Mouse (Mus musculus) inflammation-experienced regulatory T-cells, adult 6 months (primary cell): ENCODE data around the gene Pzp. TPM values are rescaled to one million over a fixed set of nuclear protein-coding genes. Genes with fewer than 3 reads are reported as not detected.

Experiments
- ATAC-seq: one replicate; pipeline ENCODE4 v1.8.0; 2017
- polyA plus RNA-seq, 3 experiments: library from polyadenylated mRNA; unstranded; fragments of 100-300 nt; shearing (Covaris generic); gene quantifications; one replicate each; pipeline ENCODE4 v1.2.1; 2017

Pzp gene
- polyA plus RNA-seq, 3 experiments from 2014 or later, result not detected

- no peak for ATAC-seq
Observed at GRCm38 (mm10) chr6:128436356-128437005, 90.0 kb downstream of the Pzp start.

GRCm38 (mm10) chr6:128435474-128435873 is 91.0 kb downstream of the Pzp start:
- ATAC-seq, result no peak

Other genes with a start within 250 kb of the Pzp start
- not detected for gene Tead4, start 225.9 kb downstream of the Pzp start, polyA plus RNA-seq
- gene Tulp3, start 170.9 kb downstream of the Pzp start, polyA plus RNA-seq, result 1 to 10 TPM in 1 of 3 experiments, under 1 TPM in 2; 0.92 to 1.3 (median 0.98) TPM
- gene Rhno1, start 163.8 kb downstream of the Pzp start, polyA plus RNA-seq, result 10 to 100 TPM; 62.0 to 75.7 (median 67.7) TPM
- gene Foxm1, start 163.8 kb downstream of the Pzp start, polyA plus RNA-seq, result 1 to 10 TPM; 2.0 to 9.6 (median 2.7) TPM
- under 1 TPM in 1 of 3 experiments, not detected in 2; 0.30 TPM for gene Tex52, start 151.3 kb downstream of the Pzp start, polyA plus RNA-seq
- gene Gm44596, start 151.2 kb downstream of the Pzp start, polyA plus RNA-seq, result not detected
- gene Nrip2, start 127.4 kb downstream of the Pzp start, polyA plus RNA-seq, result 1 to 10 TPM; 2.4 to 7.5 (median 4.2) TPM
- 10 to 100 TPM; 15.7 to 21.1 (median 19.7) TPM for gene Itfg2, start 101.8 kb downstream of the Pzp start, polyA plus RNA-seq
- gene Fkbp4, start 88.0 kb downstream of the Pzp start, polyA plus RNA-seq, result 10 to 100 TPM; 52.8 to 67.1 (median 65.9) TPM
- gene A2ml1, start 54.9 kb upstream of the Pzp start, polyA plus RNA-seq, result not detected
- 1 to 10 TPM; 1.1 to 2.1 (median 1.4) TPM for gene Klrb1a, start 96.8 kb upstream of the Pzp start, polyA plus RNA-seq
- not detected for gene Clec2h, start 135.7 kb upstream of the Pzp start, polyA plus RNA-seq
- not detected for gene Klrb1, start 196.3 kb upstream of the Pzp start, polyA plus RNA-seq